Mouse (Mus musculus) liver, postnatal 0 days (tissue): ENCODE results near the gene Ppil3.

Experiments
- CTCF ChIP-seq: sonication (generic); IDR thresholded peaks from 2 replicates; pipeline ENCODE4 v1.5.1; 2016; ENCODE audit warnings: antibody characterized with exemption, low read depth
- EP300 ChIP-seq: IDR thresholded peaks from 2 replicates; pipeline ENCODE4 v1.6.1; 2016; ENCODE audit warnings: antibody characterized with exemption, low read depth, mild to moderate bottlenecking

- no peak for TF ChIP-seq EP300
- TF ChIP-seq CTCF: peak; percentile 39
These were observed 29.8 kb downstream of the Ppil3 start for GRCm38 (mm10) chr1:58415442-58415841.
